Mouse (Mus musculus): Measurements from ENCODE around the gene Epo.

Gene Epo

GRCm38 (mm10) chr5:137540991-137541390 lies 7.9 kb upstream of the Epo start:
- DNase-seq (ENCODE audit: low spot score in 2 of 2): no peak

GRCm38 (mm10) chr5:137539291-137539801 lies 6.3 kb upstream of the Epo start:
- DNase-seq (ENCODE audit: low spot score in 2 of 2): no peak

GRCm38 (mm10) chr5:137537461-137537860 lies 4.4 kb upstream of the Epo start:
- no peak for DNase-seq (ENCODE audit: low spot score in 2 of 2)

- DNase-seq (ENCODE audit: low spot score in 2 of 2): no peak
Measured at GRCm38 (mm10) chr5:137535318-137535717, 2.3 kb upstream of the Epo start.

- DNase-seq (ENCODE audit: low spot score in 2 of 2): no peak
Measured at GRCm38 (mm10) chr5:137534762-137535161, 1.7 kb upstream of the Epo start.

- no peak for DNase-seq (ENCODE audit: low spot score in 2 of 2)
Measured at GRCm38 (mm10) chr5:137532808-137533116, 280 bp downstream of the Epo start.

GRCm38 (mm10) chr5:137532131-137532807 lies 773 bp downstream of the Epo start:
- DNase-seq (ENCODE audit: low spot score in 2 of 2): no peak

- peak; percentile 61 to 68 for DNase-seq (ENCODE audit: low spot score in 2 of 2)
Measured at GRCm38 (mm10) chr5:137531414-137532130, 1.5 kb downstream of the Epo start.

- DNase-seq (ENCODE audit: low spot score in 2 of 2): no peak
Measured at GRCm38 (mm10) chr5:137530588-137531413, 2.2 kb downstream of the Epo start.

- DNase-seq (ENCODE audit: low spot score in 2 of 2): no peak
Measured at GRCm38 (mm10) chr5:137530075-137530474, 3.0 kb downstream of the Epo start.

- no peak for DNase-seq (ENCODE audit: low spot score in 2 of 2)
Measured at GRCm38 (mm10) chr5:137529221-137529995, 3.6 kb downstream of the Epo start.

- DNase-seq (ENCODE audit: low spot score in 2 of 2): no peak
Measured at GRCm38 (mm10) chr5:137528247-137528968, 4.6 kb downstream of the Epo start.

GRCm38 (mm10) chr5:137527413-137527812 lies 5.6 kb downstream of the Epo start:
- no peak for DNase-seq (ENCODE audit: low spot score in 2 of 2)

GRCm38 (mm10) chr5:137526192-137526936 lies 6.7 kb downstream of the Epo start:
- no peak for DNase-seq (ENCODE audit: low spot score in 2 of 2)

GRCm38 (mm10) chr5:137525511-137525910 lies 7.5 kb downstream of the Epo start:
- no peak for DNase-seq (ENCODE audit: low spot score in 2 of 2)

GRCm38 (mm10) chr5:137524671-137525070 lies 8.4 kb downstream of the Epo start:
- no peak for DNase-seq (ENCODE audit: low spot score in 2 of 2)

- no peak for DNase-seq (ENCODE audit: low spot score in 2 of 2)
Measured at GRCm38 (mm10) chr5:137524251-137524515, 8.9 kb downstream of the Epo start.

GRCm38 (mm10) chr5:137523396-137524250 lies 9.4 kb downstream of the Epo start:
- DNase-seq (ENCODE audit: low spot score in 2 of 2): no peak

- no peak for DNase-seq (ENCODE audit: low spot score in 2 of 2)
Measured at GRCm38 (mm10) chr5:137522711-137523110, 10.3 kb downstream of the Epo start.

- DNase-seq (ENCODE audit: low spot score in 2 of 2): no peak
Measured at GRCm38 (mm10) chr5:137521861-137522260, 11.2 kb downstream of the Epo start.
